Mouse (Mus musculus): ENCODE results near the gene Josd2. TPM values are rescaled to one million over a fixed set of nuclear protein-coding genes. Genes with fewer than 3 reads are reported as not detected.

Josd2 gene
- polyA plus RNA-seq, 1 experiment from 2014 or later: 42.5 TPM

DNA sequence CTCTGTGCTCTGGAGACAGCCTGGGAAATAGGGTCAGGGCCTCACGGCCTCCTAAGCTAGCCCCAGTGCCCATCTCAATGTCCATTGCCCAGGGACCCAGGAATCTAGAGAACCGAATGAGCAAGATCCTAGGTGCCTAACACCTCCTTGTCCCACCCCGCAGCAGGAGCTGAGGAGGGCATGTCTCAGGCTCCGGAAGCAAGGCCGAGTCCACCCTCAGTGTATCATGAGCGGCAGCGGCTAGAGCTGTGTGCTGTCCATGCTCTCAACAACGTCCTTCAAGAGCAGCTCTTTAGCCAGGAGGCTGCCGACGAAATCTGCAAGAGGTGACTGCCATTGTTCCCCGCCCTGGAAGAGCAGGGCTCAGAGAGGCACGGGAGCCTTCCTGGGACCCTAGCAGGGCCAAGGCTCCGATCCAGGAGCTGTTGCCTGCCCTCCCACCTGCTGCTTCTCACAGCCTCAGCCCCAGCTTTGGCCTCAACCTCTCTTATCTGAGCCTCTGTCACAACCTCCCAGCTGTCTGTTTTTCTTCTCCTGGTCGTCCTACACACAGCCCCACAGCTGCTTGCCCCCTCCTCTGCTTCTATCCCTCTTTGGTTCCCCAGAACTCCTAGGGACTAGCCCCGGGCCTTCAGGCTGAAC is 985 bp downstream of the Josd2 start:
- no peaks in the 10 kb centered on the region for H3K27me3 ChIP-seq (replicated peaks; ENCODE audit: control insufficient read depth, insufficient read depth, low read length)
- peak overlapping the region; percentile 79 for H3K9ac ChIP-seq (ENCODE audit: low read depth, low read length)
- peaks cover 40% of the 10 kb centered on the region for H3K4me1 ChIP-seq (ENCODE audit: control insufficient read depth, insufficient read depth, low read depth, low read length)
- peak overlapping the region; percentile 69 for H3K4me3 ChIP-seq (ENCODE audit: low read length)
- no peaks in the 10 kb centered on the region for H3K9me3 ChIP-seq (ENCODE audit: control insufficient read depth, low read length)
- H3K27ac ChIP-seq (ENCODE audit: low read depth, low read length): peak overlapping the region; percentile 92
- WGBS: 44% methylated on average over 15 of the region's 15 CpGs
- peak overlapping the region; percentile 83 for H3K4me2 ChIP-seq (ENCODE audit: low read length)
- no peak for ATAC-seq
- no peaks in the 10 kb centered on the region for H3K36me3 ChIP-seq (ENCODE audit: control insufficient read depth, insufficient read depth, low read length)

DNA sequence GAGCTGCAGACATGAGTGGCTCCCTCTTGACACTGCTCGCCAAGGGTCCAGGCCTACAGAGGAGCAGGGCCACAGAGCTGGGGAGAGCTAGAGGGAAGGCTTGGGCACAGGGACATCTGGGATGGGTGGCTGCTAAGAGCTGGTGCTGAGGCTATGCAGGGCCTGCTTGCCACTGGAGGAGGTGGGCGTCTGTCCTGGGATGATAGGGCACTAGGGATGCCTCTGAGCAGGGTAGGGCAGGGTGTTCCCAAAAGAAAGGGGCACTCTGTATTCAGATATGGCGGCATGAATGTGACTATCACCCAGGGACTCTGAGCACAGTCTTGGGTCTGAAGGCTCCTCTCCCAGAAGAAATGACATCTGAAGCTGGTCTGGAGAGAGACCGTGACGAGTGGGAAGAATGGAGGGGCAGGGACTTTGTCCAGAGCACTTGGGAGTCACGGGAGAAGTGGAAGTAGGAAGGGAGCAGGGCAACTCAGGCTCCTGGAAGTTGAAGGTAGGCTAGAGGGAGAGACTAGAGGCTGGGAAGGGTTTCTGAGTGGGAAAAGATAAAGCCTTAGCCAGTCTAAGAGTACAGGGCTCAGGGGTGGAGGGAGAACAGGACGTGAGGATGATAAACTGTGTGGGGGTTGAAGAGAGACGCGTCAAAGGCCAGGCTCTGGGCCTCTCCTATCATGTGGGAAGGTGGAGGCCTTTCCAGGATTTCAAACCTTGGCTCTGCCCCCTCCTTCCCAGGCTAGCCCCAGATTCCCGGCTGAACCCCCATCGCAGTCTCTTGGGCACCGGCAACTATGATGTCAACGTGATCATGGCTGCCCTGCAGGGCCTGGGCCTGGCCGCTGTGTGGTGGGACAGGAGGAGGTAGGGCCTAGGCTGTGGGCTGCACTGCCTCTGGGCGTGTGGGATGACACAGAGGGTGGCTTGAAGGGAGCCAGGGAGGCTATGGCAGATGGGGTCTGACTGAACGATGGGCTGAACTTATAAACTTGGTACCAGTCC is 2.2 kb downstream of the Josd2 start:
- H3K27ac ChIP-seq (ENCODE audit: low read depth, low read length): no peak overlapping the region; the same call in 1 of the 2 replicates
- no peaks in the 10 kb centered on the region for H3K36me3 ChIP-seq (ENCODE audit: control insufficient read depth, insufficient read depth, low read length)
- H3K4me3 ChIP-seq (ENCODE audit: low read length): no peak overlapping the region
- no peaks in the 10 kb centered on the region for H3K9me3 ChIP-seq (ENCODE audit: control insufficient read depth, low read length)
- H3K9ac ChIP-seq (ENCODE audit: low read depth, low read length): peak overlapping the region; percentile 1; the same call in 1 of the 2 replicates
- WGBS: 85% methylated on average over 16 of the region's 16 CpGs
- no peaks in the 10 kb centered on the region for H3K27me3 ChIP-seq (replicated peaks; ENCODE audit: control insufficient read depth, insufficient read depth, low read length)
- H3K4me2 ChIP-seq (ENCODE audit: low read length): no peak overlapping the region
- peaks cover 36% of the 10 kb centered on the region for H3K4me1 ChIP-seq (ENCODE audit: control insufficient read depth, insufficient read depth, low read depth, low read length)
- no peak for ATAC-seq

DNA sequence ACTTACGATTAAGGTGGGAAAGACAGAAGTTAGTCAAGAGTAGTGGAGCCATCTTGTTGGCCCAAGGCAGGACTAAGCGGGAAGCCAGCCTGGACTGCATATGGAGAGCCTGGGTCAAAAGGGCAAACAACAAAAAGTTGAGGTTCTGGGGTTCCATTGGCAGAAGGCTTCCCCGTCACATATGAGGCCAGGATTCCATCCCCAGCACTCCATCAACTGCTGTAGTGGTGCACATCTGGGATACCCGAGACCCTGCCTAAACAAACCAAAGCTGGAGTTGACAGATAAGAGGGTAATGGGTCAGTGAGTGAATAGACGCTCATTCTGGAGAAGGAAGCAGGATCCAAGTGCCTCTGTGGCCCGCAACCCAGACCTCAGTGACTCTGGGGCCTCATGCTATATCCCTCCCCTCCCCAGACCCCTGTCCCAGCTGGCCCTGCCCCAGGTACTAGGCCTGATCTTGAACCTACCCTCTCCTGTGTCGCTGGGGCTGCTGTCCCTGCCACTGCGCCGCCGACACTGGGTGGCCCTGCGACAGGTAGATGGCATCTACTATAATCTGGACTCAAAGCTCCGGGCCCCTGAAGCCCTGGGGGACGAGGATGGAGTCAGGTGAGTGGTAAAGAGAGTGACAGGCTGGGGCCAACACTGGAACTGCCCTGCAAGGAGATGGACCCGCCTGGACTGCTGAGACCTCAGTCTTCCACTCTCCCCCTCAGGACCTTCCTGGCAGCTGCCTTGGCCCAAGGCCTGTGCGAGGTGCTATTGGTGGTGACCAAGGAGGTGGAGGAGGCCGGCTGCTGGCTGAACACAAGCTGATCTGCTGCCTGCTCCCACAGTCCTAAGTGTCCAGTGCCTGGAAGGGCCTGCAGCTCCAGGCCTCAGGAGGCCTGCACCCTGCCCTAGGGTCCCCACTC is 3.2 kb downstream of the Josd2 start:
- no peak for ATAC-seq
- 89% methylated on average over 16 of the region's 16 CpGs for WGBS
- Histone ChIP-seq H3K36me3 (ENCODE audit: control insufficient read depth, insufficient read depth, low read length) (no peaks in the 10 kb centered on the region), H3K4me2 (ENCODE audit: low read length) (no peak overlapping the region), H3K4me3 (ENCODE audit: low read length) (no peak overlapping the region), H3K27me3 (replicated peaks; ENCODE audit: control insufficient read depth, insufficient read depth, low read length) (no peaks in the 10 kb centered on the region), H3K9me3 (ENCODE audit: control insufficient read depth, low read length) (no peaks in the 10 kb centered on the region), H3K27ac (ENCODE audit: low read depth, low read length) (no peak overlapping the region), H3K9ac (ENCODE audit: low read depth, low read length) (peak overlapping the region; percentile 13), H3K4me1 (ENCODE audit: control insufficient read depth, insufficient read depth, low read depth, low read length) (peaks cover 37% of the 10 kb centered on the region)

DNA sequence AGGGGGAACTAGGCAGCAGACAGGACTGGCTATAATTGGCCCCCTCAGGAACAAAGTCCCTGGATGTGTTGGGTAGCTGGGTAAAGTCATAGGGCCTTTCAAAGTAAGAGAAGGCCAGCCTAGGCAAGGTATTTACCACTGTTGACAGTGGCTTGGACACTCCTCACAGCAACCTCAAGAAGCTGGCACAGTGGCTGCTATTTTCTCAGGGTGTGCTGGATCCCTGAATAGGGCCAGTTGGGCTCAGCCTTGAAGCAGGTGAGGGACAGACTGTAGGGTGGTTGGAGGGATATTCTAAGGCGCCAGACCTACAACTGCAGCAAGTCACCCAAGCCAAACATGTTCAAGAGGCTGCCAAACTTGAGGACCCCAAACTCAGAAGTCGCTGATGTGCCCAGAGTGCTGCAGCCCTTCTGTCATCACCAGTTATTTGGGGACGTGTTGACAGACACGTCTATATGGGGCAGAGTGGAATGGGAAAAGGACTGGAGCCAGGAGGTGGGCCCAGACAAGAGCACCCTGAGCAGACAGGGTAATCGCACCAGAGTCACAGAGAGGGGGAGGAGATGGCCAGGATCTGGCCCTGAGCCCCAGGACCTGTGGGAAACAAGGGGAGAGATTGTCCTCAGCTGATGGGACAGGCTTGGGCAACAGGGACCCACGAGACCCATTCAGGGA is 4.2 kb downstream of the Josd2 start:
- Histone ChIP-seq H3K4me3 (ENCODE audit: low read length) (no peak overlapping the region), H3K27me3 (replicated peaks; ENCODE audit: control insufficient read depth, insufficient read depth, low read length) (no peaks in the 10 kb centered on the region), H3K4me2 (ENCODE audit: low read length) (no peak overlapping the region), H3K4me1 (ENCODE audit: control insufficient read depth, insufficient read depth, low read depth, low read length) (peaks cover 34% of the 10 kb centered on the region), H3K36me3 (ENCODE audit: control insufficient read depth, insufficient read depth, low read length) (no peaks in the 10 kb centered on the region), H3K27ac (ENCODE audit: low read depth, low read length) (0 out of 2 replicates have a peak overlapping the region, but pooled peaks have one; percentile 7), H3K9ac (ENCODE audit: low read depth, low read length) (no peak overlapping the region), H3K9me3 (ENCODE audit: control insufficient read depth, low read length) (no peaks in the 10 kb centered on the region)
- no peak for ATAC-seq
- WGBS: 52% methylated on average over 6 of the region's 6 CpGs

DNA sequence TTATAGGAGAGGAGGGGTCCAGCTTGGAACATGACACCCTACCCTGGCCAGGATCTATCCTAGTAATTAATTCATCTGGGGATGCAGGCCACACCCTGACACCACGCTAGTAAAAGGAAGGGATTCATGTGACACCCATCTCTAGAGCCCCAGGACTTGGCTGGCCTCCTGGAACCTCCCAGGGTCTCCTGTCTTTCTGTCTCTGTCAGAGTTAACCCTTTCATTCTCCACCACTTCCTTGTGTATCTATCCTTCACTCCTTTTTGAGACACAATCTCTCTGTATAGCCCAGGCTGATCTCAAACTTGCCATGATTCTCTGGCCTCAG is 4.7 kb downstream of the Josd2 start:
- Histone ChIP-seq H3K4me3 (ENCODE audit: low read length) (no peak overlapping the region), H3K4me2 (ENCODE audit: low read length) (no peak overlapping the region), H3K27me3 (replicated peaks; ENCODE audit: control insufficient read depth, insufficient read depth, low read length) (no peaks in the 10 kb centered on the region), H3K9me3 (ENCODE audit: control insufficient read depth, low read length) (no peaks in the 10 kb centered on the region), H3K9ac (ENCODE audit: low read depth, low read length) (no peak overlapping the region), H3K27ac (ENCODE audit: low read depth, low read length) (no peak overlapping the region), H3K36me3 (ENCODE audit: control insufficient read depth, insufficient read depth, low read length) (no peaks in the 10 kb centered on the region), H3K4me1 (ENCODE audit: control insufficient read depth, insufficient read depth, low read depth, low read length) (peaks cover 32% of the 10 kb centered on the region)
- WGBS: 9% methylated on average over 1 of the region's 1 CpGs
- no peak for ATAC-seq

DNA sequence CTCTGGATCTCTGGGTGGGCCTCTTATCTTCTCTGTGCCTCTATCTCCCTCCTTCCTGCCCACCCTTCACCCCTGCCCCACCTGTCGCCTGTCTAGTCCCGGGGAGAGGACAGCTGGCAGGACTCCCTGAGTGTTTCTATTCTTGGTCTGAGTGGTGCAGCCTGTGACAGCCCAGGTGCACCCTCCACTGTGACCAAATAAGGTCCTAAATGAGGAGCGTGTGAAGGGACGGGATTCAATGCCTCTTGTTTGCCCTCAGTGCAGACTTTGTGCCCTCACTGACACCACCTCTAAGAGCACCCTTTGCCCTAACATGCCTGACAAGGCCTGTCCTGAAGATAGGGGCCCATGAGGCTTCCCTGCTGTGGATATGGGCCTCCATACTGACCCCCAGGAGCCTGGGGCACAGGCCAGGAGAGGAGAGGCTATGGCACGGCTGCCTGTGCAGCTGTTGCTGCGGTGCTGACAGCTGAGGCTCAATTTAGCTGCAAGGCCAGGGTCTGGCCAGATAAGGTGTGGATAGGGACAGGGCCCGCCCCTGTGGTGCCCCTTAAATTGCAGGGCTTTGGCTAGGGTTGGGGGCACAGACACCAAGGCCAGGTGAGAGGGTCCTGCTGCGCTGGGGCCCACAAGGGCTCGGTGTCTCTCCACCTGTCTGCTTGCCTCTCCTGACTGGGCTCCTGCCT is 5.3 kb downstream of the Josd2 start:
- no peak for ATAC-seq
- no peaks in the 10 kb centered on the region for H3K9me3 ChIP-seq (ENCODE audit: control insufficient read depth, low read length)
- H3K27ac ChIP-seq (ENCODE audit: low read depth, low read length): no peak overlapping the region
- no peak overlapping the region; the same call in 1 of the 2 replicates for H3K9ac ChIP-seq (ENCODE audit: low read depth, low read length)
- H3K36me3 ChIP-seq (ENCODE audit: control insufficient read depth, insufficient read depth, low read length): no peaks in the 10 kb centered on the region
- WGBS: 59% methylated on average over 9 of the region's 9 CpGs
- H3K4me1 ChIP-seq (ENCODE audit: control insufficient read depth, insufficient read depth, low read depth, low read length): peaks cover 32% of the 10 kb centered on the region
- H3K4me2 ChIP-seq (ENCODE audit: low read length): no peak overlapping the region
- H3K4me3 ChIP-seq (ENCODE audit: low read length): no peak overlapping the region
- H3K27me3 ChIP-seq (replicated peaks; ENCODE audit: control insufficient read depth, insufficient read depth, low read length): no peaks in the 10 kb centered on the region

DNA sequence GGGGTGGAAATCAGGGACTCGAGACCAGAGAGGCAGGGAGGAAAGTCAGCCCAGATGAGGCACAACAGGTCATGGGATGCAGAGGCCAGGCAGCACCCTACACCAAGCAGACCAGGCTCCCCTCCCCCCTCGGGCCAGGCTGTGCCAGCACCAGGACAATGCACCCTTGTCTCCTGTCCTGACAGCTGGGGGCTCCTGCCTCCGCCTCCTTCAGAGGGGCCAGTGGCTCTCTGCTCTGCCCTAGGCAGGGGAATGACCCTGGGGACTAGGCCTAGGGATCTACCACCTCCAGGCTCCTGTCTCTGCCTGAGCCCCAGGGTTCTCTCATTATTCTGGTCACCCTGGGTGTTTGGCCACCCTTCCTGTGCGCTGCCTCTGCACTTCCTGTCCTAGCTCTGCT is 6.6 kb downstream of the Josd2 start:
- Histone ChIP-seq H3K9ac (ENCODE audit: low read depth, low read length) (no peak overlapping the region), H3K4me1 (ENCODE audit: control insufficient read depth, insufficient read depth, low read depth, low read length) (peaks cover 22% of the 10 kb centered on the region)

DNA sequence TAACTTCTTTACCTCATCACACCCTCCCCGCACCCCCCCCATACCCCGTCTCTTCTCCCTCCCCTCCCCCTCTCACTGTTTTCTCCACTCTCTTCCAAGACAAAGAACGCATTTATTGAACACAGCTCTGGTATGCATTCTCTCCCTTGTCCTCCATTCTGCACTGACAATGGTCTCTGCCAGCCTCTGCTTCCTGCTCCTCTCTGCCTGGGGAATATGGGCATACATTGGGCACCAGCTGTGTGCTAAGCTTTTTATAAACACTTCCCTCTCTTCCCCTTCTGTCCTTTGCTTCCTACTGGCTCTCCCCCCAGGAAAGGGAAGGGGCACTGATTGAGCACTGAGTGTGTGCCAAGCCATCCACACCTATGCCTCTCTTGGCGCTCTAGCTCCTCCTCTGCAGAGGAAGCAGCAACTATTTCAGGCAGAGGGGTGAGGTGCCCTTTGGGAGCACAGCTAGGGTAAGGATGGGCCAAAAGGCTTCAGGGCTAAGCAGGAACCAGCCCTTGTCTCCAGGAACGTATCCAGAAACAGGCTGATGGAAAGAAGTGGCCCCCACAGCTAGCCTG is 7.3 kb downstream of the Josd2 start:
- Histone ChIP-seq H3K4me3 (ENCODE audit: low read length) (no peak overlapping the region), H3K9ac (ENCODE audit: low read depth, low read length) (no peak overlapping the region), H3K4me1 (ENCODE audit: control insufficient read depth, insufficient read depth, low read depth, low read length) (peaks cover 18% of the 10 kb centered on the region), H3K27ac (ENCODE audit: low read depth, low read length) (peak overlapping the region; percentile 61), H3K9me3 (ENCODE audit: control insufficient read depth, low read length) (no peaks in the 10 kb centered on the region), H3K4me2 (ENCODE audit: low read length) (no peak overlapping the region), H3K36me3 (ENCODE audit: control insufficient read depth, insufficient read depth, low read length) (no peaks in the 10 kb centered on the region), H3K27me3 (replicated peaks; ENCODE audit: control insufficient read depth, insufficient read depth, low read length) (peaks cover 2% of the 10 kb centered on the region; the same call in 1 of the 2 replicates)
- 0 out of 2 replicates have a peak, but pooled peaks have one; percentile 12 for ATAC-seq
- WGBS: 25% methylated on average over 5 of the region's 5 CpGs

More for the DNA sequence above, 6.6 kb downstream of the Josd2 start:
- H3K4me3 ChIP-seq (ENCODE audit: low read length): no peak overlapping the region
- no peaks in the 10 kb centered on the region for H3K9me3 ChIP-seq (ENCODE audit: control insufficient read depth, low read length)
- peaks cover 1% of the 10 kb centered on the region; the same call in 1 of the 2 replicates for H3K27me3 ChIP-seq (replicated peaks; ENCODE audit: control insufficient read depth, insufficient read depth, low read length)
- 8% methylated on average over 4 of the region's 4 CpGs for WGBS
- H3K36me3 ChIP-seq (ENCODE audit: control insufficient read depth, insufficient read depth, low read length): no peaks in the 10 kb centered on the region
- H3K27ac ChIP-seq (ENCODE audit: low read depth, low read length): peak overlapping the region; percentile 67
- no peak overlapping the region for H3K4me2 ChIP-seq (ENCODE audit: low read length)
- ATAC-seq: peak; percentile 79

Measured in hindbrain, embryonic 16.5 days (tissue).